Mouse (Mus musculus) midbrain, embryonic 16.5 days (tissue): ENCODE results near the gene Ifngr2. TPM values are rescaled to one million over a fixed set of nuclear protein-coding genes. Genes with fewer than 3 reads are reported as not detected.
"Not testable (repeated sequence)": the region's sequence is repeated elsewhere in the genome, so short reads cannot be mapped to it uniquely, and the experiment has no call there.

Experiments
- ATAC-seq: fragments of 200-750 bp; cut with Nextera tagmentation; 2 replicates; pipeline ENCODE4 v1.8.0; 2017; ENCODE audit warnings: moderate TSS enrichment
- H3K27ac ChIP-seq: fragments of 300-500 bp; sonication (generic); 2 replicates; pipeline ENCODE4 v1.5.1; 2014; ENCODE audit warnings: mild to moderate bottlenecking, low read length, mixed read lengths
- H3K27me3 ChIP-seq: fragments of 300-500 bp; sonication (generic); 2 replicates; pipeline ENCODE4 v1.6.1; 2014; ENCODE audit warnings: low read depth, low read length, mixed read lengths; ENCODE audit not compliant: control insufficient read depth, insufficient read depth
- H3K36me3 ChIP-seq: fragments of 300-500 bp; sonication (generic); 2 replicates; pipeline ENCODE4 v1.6.1; 2014; ENCODE audit warnings: mild to moderate bottlenecking, low read length, moderate library complexity, mixed read lengths; ENCODE audit not compliant: control insufficient read depth, insufficient read depth
- H3K4me1 ChIP-seq: fragments of 300-500 bp; sonication (generic); 2 replicates; pipeline ENCODE4 v1.6.1; 2014; ENCODE audit warnings: mild to moderate bottlenecking, low read length, mixed read lengths; ENCODE audit not compliant: control insufficient read depth, insufficient read depth
- H3K4me2 ChIP-seq: fragments of 300-500 bp; sonication (generic); 2 replicates; pipeline ENCODE4 v1.6.1; 2014; ENCODE audit warnings: mild to moderate bottlenecking, low read length, mixed read lengths
- H3K4me3 ChIP-seq: fragments of 300-500 bp; sonication (generic); 2 replicates; pipeline ENCODE4 v1.5.1; 2014; ENCODE audit warnings: low read depth, mild to moderate bottlenecking, low read length, moderate library complexity, mixed read lengths
- H3K9ac ChIP-seq: fragments of 300-500 bp; sonication (generic); 2 replicates; pipeline ENCODE4 v1.6.1; 2014; ENCODE audit warnings: low read depth, low read length, mixed read lengths
- H3K9me3 ChIP-seq: fragments of 300-500 bp; sonication (generic); replicated peaks from 2 replicates; pipeline ENCODE4 v1.6.1; 2014; ENCODE audit warnings: mild to moderate bottlenecking, low read length, mixed read lengths; ENCODE audit not compliant: control insufficient read depth, poor library complexity, severe bottlenecking
- WGBS: fragments of 180-500 bp; shearing (Covaris S2); extraction: QIAGEN DNeasy Blood & Tissue Kit; methylation state at CpG from one replicate; pipeline ENCODE4 v1.1.7; 2014; 5-methylcytosine and 5-hydroxymethylcytosine counted together
- polyA plus RNA-seq: library from polyadenylated mRNA; unstranded; fragments of >200 nt; fragmentation: Nextera tagmentation; extraction: Ambion mirVana; gene quantifications from 2 replicates; pipeline ENCODE4 v1.2.1, GENCODE M21; 2015

The Ifngr2 gene
- polyA plus RNA-seq, 1 experiment from 2014 or later, result 125 TPM

GRCm38 (mm10) chr16:91522479-91523309 is 24.2 kb upstream of the Ifngr2 start:
- Histone ChIP-seq H3K36me3 (no peaks in the 10 kb centered on the region), H3K4me3 (no peak overlapping the region), H3K4me1 (no peaks in the 10 kb centered on the region), H3K4me2 (no peak overlapping the region), H3K9ac (no peak overlapping the region), H3K9me3 (no peaks in the 10 kb centered on the region), H3K27me3 (no peaks in the 10 kb centered on the region), H3K27ac (no peak overlapping the region)
- ATAC-seq, result no peak
- WGBS, result 69% methylated on average over 18 of the region's 18 CpGs

- Histone ChIP-seq H3K36me3 (no peaks in the 10 kb centered on the region), H3K27me3 (no peaks in the 10 kb centered on the region), H3K4me1 (no peaks in the 10 kb centered on the region), H3K4me3 (no peak overlapping the region), H3K9me3 (no peaks in the 10 kb centered on the region), H3K9ac (no peak overlapping the region), H3K27ac (no peak overlapping the region), H3K4me2 (no peak overlapping the region)
- no peak for ATAC-seq
- WGBS, result 90% methylated on average over 5 of the region's 5 CpGs
Observed at GRCm38 (mm10) chr16:91524206-91524605, 22.7 kb upstream of the Ifngr2 start.

- Histone ChIP-seq H3K36me3 (no peaks in the 10 kb centered on the region), H3K9ac (no peak overlapping the region), H3K4me3 (no peak overlapping the region), H3K27me3 (no peaks in the 10 kb centered on the region), H3K4me2 (no peak overlapping the region), H3K27ac (no peak overlapping the region), H3K9me3 (no peaks in the 10 kb centered on the region), H3K4me1 (no peaks in the 10 kb centered on the region)
- 95% methylated on average over 6 of the region's 6 CpGs for WGBS
- ATAC-seq, result no peak
Observed at GRCm38 (mm10) chr16:91526274-91526673, 20.6 kb upstream of the Ifngr2 start.

GRCm38 (mm10) chr16:91527051-91527450 is 19.8 kb upstream of the Ifngr2 start:
- Histone ChIP-seq H3K9me3 (no peaks in the 10 kb centered on the region), H3K27me3 (no peaks in the 10 kb centered on the region), H3K4me1 (no peaks in the 10 kb centered on the region), H3K4me2 (no peak overlapping the region), H3K27ac (no peak overlapping the region), H3K9ac (no peak overlapping the region), H3K36me3 (no peaks in the 10 kb centered on the region), H3K4me3 (no peak overlapping the region)
- WGBS, result 74% methylated on average over 10 of the region's 10 CpGs
- no peak for ATAC-seq

GRCm38 (mm10) chr16:91527500-91527899 is 19.4 kb upstream of the Ifngr2 start:
- 68% methylated on average over 5 of the region's 5 CpGs for WGBS

GRCm38 (mm10) chr16:91528578-91528977 is 18.3 kb upstream of the Ifngr2 start:
- Histone ChIP-seq H3K4me1 (no peaks in the 10 kb centered on the region), H3K27ac (no peak overlapping the region), H3K27me3 (no peaks in the 10 kb centered on the region), H3K36me3 (no peaks in the 10 kb centered on the region), H3K9me3 (no peaks in the 10 kb centered on the region), H3K9ac (no peak overlapping the region), H3K4me2 (no peak overlapping the region), H3K4me3 (no peak overlapping the region)
- no peak for ATAC-seq
- 88% methylated on average over 9 of the region's 9 CpGs for WGBS

More at GRCm38 (mm10) chr16:91527500-91527899, 19.4 kb upstream of the Ifngr2 start:
- ATAC-seq, result no peak
- no peaks in the 10 kb centered on the region for H3K9me3 ChIP-seq
- H3K4me2 ChIP-seq, result no peak overlapping the region
- no peak overlapping the region for H3K9ac ChIP-seq
- no peaks in the 10 kb centered on the region for H3K27me3 ChIP-seq
- no peak overlapping the region for H3K27ac ChIP-seq
- H3K36me3 ChIP-seq, result no peaks in the 10 kb centered on the region
- no peaks in the 10 kb centered on the region for H3K4me1 ChIP-seq
- H3K4me3 ChIP-seq, result no peak overlapping the region

GRCm38 (mm10) chr16:91530830-91531229 is 16.0 kb upstream of the Ifngr2 start:
- not testable (repeated sequence) for H3K4me3 ChIP-seq, H3K27me3 ChIP-seq, H3K4me2 ChIP-seq, H3K9ac ChIP-seq, H3K9me3 ChIP-seq, H3K4me1 ChIP-seq, ATAC-seq, H3K36me3 ChIP-seq, H3K27ac ChIP-seq
- WGBS, result 80% methylated on average over 4 of the region's 4 CpGs

- H3K4me2 ChIP-seq, result no peak overlapping the region
- ATAC-seq, result no peak
Observed at GRCm38 (mm10) chr16:91531856-91532255, 15.0 kb upstream of the Ifngr2 start.

GRCm38 (mm10) chr16:91532429-91532828 is 14.4 kb upstream of the Ifngr2 start:
- ATAC-seq, result no peak
- WGBS, result 41% methylated on average over 2 of the region's 2 CpGs
- no peak overlapping the region for H3K4me3 ChIP-seq
- H3K4me1 ChIP-seq, result no peaks in the 10 kb centered on the region
- no peak overlapping the region for H3K4me2 ChIP-seq
- H3K9ac ChIP-seq, result no peak overlapping the region
- no peaks in the 10 kb centered on the region for H3K9me3 ChIP-seq
- no peak overlapping the region for H3K27ac ChIP-seq
- H3K27me3 ChIP-seq, result no peaks in the 10 kb centered on the region
- H3K36me3 ChIP-seq, result no peaks in the 10 kb centered on the region

More at GRCm38 (mm10) chr16:91531856-91532255, 15.0 kb upstream of the Ifngr2 start:
- WGBS, result 80% methylated on average over 6 of the region's 6 CpGs
- H3K36me3 ChIP-seq, result no peaks in the 10 kb centered on the region
- no peak overlapping the region for H3K27ac ChIP-seq
- no peaks in the 10 kb centered on the region for H3K4me1 ChIP-seq
- no peak overlapping the region for H3K4me3 ChIP-seq
- H3K9me3 ChIP-seq, result no peaks in the 10 kb centered on the region
- H3K9ac ChIP-seq, result no peak overlapping the region
- H3K27me3 ChIP-seq, result no peaks in the 10 kb centered on the region
